Mouse (Mus musculus) c-Kit-positive CD71-negative TER-119-negative erythroid progenitor cells, embryonic 14.5 days (primary cell): ENCODE data around the gene Lpar1.
A peak's percentile ranks its signal among the peaks of the same experiment; 100 is the strongest.

Experiments
- DNase-seq: peaks from one replicate; pipeline ENCODE4 v3.0.0-alpha.2; 2013; ENCODE audit warnings: low read depth

Lpar1 gene

DNA sequence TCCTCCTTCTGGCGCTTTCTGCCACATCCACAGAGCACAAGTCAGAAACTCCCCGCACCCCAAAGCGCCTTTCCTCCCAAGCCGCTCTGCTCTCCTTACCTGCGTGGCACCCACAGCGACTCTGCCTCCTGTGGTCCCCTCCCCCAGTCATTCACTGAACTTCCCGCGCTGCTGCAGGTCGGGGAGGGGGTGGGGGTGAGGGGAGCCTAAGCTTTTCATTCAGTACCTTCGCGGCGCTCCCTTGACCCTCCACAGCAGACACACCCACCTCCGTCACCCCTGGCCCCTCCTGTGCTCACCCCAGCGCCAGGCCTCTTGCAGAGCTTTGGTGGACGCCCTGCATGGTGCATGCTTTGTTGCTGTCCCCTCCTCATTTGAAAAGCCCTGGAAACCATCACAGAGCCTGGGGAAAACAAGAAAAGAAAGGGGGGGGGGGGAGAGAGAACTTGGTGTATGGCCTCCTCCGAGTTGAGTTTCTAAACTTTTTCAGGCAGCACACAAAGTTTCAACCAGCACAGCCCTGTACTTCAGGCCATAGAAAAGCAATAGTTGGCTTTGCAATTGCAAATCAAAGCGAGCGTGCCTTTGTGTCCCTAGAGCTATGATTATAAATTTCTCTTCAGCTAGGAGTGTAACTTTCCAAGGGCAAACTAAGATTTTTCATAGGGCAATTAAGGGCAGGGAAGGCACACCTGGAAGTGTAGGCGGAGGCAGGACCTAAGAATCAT, at the start of gene Lpar1:
Lpar1 (minus strand) TSS at position 268 of the 728 bp plus-strand sequence.
- no peak for DNase-seq

DNA sequence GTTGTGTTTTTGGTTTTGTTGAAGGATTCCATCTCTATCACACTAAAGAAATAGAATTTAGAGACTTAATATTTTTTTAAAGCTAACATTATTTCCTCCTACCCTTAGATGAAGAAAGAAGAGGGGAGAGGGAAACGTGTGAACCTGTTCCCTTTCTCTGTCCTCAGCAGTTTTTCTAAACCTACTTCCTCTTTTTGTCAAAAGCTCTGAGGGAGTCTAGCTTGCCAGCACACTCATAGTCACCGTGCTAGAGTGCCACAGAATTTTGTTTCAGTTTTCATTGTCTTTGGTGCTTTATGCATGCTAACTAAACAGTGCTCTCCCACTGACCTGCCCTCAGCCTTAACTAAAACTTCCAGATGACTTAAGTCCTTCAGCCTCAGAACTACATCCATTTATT, 32.2 kb upstream of the Lpar1 start:
- DNase-seq = peak; percentile 32

DNA sequence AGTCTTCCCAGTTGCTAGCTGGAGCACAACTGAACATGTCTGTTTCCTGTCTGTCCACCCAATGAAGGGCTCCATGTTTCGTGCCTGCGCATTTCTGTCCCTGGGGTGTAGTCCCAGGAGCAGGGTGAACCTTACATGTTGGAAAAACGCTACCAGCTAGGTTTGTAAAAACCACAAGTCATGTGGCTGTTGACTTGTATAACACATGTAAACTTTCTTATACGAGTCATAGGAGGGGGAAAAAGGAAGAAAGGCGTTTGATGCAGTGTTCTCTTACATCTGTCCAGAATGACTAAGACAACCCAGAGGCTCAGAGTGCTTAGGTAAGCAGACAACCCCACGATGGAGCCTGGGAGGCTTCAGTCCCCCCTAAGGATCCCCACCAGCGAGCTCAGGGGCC, 27.5 kb upstream of the Lpar1 start:
- DNase-seq = no peak

DNA sequence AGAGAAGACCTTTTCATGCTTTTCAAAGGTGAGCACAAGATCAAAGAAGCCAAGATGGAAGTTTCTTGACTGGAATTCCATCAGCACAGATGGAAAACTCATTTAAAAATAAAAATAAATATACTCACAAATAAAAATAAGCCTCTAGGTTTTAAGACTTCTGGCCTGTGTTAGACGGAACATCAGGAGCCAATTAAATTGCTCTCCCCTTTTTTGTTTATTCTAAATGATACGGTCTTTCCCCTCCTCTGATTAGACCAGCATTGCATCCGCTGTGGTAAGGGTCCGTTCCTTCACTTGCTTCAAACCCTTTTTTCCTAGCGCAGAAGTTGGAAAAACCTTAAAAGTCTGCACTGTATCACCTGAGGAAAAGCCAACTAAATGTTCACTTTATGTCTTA, 26.8 kb upstream of the Lpar1 start:
- DNase-seq = no peak

DNA sequence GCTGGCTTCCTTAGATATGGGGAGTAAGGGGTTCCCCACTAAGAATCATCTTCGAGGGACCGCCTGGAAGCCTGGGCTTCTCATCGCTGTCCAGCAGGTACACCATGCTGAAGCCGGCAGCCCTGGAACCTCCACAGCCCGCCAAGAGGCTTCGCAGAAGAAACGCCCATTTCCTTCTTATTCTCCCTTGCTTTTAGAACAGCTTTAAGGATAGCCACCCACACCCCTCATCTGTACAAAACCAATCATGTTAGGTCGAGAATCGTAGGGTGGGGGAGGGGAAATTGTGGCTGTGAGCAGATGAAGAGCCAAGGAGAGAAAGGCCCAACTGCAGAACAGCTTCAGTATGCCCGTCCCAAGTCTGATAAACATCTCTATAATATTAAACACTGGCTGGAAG, 26.4 kb upstream of the Lpar1 start:
- no peak for DNase-seq

DNA sequence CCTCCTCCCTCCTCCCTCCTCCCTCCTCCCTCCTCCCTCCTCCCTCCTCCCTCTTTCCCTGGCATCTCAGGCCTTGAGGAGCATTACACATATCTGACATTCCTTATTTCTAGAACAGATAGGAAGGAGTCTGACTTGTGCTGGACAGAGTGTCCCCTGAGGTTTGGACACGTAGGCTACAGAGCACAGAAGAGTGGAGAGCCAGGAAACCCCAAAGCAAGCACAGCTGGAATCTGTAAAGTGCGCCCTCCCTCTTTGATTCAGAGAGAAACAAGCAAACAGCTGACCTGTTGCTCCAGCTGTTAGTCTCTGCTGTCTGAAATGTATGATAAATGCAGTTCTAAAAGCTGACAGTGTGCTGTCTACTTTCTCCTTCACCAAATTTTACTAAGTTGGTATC, 24.8 kb upstream of the Lpar1 start:
- no peak for DNase-seq

DNA sequence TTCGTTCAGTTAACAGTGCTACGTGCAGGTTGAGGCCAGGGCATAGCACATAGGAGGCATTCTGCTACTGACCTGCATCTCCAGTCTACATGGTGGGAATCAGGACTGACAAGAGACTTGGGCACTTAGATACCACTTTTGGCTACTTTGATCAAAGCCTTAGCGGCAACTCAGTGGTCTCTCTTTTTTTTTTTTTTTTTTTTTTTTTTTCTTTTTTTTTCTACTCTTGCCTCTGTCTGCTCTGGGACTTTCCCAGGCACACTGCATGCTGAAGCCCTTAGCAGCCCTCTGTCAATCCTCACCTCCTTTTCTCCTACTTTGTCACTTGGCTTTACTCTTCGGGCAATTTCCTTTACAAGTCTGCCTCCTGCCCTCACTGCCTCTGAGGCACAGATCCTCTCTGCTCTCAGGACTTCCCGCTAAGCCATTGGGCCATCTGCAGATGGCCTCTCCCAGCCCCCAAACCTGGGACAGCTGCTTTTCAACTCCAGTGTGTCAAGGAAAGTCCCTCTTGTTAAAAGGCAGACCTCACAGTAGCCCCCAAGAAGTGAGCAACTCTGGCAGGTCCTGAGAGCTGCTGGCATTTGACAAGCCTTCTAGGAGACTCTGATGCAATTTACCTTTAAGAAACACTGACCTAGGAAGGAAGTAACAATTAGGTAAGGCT, 23.8 kb upstream of the Lpar1 start:
- no peak for DNase-seq

DNA sequence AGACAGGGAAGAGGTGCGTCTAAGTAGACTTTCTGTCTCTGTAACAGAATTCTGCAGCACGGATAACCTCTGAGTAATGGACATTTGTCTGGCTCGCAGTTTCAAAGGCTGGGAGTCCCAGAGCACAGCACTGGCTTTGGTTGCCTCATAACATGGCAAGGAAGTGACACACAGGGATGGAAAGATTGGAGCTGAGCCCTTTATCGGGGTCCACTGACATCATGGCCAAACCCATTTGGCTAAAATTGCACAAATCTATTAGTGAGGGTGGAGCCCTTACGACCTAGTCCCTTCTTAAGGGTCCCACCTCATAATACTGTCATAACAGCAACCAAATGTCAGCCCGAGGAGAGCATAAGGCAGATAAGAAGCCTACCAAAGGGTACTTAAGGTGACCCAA, 22.1 kb upstream of the Lpar1 start:
- no peak for DNase-seq

DNA sequence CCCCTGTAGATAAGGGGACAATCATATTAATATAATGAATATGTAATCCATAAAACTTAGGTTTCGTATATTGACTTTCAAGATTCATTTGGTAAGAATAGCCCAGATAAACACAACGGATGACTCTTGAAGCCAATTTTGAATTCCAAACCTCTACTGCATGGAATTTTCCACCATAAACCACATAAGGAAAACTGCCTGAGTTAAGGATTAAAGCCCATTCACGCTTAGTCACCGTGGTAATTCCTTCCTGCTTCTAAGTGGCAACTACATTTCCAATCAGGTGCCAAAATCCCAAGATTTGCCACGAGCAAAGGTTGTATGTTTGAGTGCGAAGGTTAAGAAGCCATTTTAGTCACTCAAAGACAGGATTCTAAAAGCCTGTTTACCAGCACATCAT, 20.3 kb upstream of the Lpar1 start:
- DNase-seq = no peak

DNA sequence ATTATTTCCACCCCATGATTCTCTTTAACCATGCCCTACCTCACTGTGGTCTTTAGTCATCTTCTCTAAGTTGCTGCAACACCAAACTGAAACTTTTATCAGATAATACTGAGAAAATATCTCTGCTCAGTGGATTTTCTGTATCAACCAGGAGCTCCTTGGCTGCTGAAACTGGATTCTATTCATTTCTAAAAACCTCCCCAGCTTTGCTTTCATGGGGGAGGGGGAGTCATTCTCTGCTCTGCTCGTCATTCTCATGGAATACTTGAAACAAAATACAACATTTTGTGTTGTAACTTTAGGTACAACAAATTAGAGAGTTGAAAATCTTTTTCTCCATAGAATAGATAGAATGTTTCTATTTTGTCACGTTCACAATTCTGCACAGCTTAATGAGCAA, 18.7 kb upstream of the Lpar1 start:
- no peak for DNase-seq

DNA sequence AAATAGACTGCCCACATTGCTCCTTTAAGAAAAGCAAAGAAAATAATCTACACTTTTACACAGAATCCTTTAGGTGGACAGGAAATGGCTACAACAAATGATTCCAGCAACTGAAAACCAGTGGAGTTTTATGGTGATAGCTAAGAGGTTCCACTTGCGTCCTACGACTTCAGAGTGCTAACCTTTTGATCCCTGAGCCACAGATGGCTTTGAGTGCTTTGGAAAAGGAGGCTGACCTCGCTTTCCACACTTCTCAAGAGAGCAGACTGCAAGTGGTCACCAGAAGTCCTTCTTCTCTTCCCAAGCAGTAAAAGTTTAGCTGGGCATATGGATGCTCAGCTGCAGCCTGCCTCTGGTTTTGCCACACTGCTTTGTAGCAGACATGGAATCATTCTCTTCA, 18.0 kb upstream of the Lpar1 start:
- DNase-seq = no peak

DNA sequence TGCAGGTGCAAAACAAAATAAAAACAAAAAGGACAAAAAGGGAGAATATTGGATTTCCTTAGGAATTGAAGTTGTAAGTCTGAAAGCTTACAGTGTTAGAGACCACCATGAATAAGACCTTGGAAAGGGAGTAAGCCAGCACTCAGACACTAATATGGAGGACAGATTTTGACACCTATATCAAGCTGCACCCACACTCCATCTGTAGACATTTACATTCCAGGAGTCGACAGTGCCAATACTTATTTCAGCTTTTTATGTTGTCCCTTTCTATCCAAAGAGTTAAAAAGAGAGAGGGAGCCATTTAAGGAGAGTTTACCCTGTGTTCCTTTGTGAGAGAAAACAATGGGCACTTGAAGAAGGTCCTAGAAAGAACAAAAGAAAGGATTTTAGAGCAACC, 17.5 kb upstream of the Lpar1 start:
- DNase-seq = no peak

DNA sequence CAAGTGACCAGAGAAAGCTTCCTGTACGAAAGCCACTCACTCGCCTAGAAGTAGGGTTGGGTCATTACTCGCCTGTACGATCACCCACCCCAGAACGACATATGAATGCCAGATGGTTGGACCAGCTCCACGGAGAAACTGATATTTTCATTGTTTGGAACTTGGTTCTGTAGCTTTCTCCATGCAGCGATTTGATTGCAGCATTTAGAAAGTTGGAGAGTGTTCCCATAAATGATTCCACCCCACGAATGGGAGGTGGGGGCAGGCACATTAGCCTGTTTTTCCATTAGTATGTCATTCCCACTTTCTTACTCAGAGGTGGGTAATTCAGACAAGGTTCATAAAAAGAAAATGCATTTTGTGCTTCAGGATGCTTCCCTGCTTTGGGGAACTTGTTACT, 14.8 kb upstream of the Lpar1 start:
- no peak for DNase-seq

DNA sequence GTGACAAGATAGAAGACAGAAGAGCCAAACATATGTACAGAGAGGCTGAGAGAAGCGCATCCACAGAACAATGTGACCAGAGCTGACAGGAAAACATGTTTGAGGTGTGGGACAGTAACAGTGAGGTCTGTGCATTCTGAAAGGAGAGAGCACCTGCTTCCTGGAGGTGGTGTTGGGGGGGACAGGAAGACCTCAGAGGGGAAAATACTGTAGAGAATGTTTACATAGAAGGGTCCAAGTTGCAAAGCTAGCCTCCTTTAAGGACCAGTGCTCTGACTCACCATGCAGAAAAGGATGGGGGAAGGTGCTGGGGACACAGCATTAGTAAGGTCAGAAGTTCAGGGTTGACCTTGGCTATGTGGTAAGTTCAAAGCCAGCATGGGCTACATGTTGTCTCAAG, 9.1 kb upstream of the Lpar1 start:
- DNase-seq = no peak

DNA sequence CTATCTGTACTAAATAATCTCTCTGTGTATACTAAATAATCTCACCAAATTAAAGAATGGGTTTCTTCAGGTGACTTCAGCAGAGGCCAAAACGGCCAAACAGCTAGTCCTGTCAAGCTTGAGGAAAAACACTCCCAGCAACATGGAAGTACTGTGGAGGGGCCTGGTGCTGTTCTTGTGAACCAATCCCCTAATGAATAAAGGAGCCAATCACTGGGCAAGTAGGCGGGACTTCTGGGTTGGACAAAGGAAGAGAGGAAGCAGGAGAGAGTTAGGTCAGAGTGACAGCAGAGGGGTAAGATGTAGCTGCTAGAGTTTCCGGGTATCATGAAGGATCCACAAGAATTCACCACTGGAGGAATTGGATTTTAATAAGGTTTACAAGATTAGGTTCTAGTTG, 3.3 kb upstream of the Lpar1 start:
- DNase-seq = no peak

DNA sequence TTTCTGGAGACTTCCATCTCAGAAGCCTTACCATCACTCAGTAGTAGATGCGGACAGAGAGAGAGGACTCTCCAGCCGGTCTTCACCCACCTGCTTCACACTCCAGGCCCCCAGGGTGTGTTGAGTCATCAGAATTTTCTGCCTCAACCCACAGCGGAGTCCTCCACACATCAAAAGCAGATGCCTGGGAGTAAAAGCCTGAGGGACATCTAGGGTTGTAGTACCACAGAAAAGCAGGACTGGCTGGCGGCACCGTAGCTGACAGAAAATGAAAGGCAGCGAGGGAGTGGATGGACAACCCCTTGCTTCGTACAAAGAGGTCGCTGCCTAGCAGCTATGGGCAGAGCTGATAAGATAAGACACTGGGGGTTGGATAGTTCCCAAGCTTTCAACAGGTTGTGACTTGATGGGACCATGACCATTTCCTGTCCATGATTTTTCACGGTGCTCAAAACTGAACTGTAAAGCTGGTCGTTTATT, 701 bp upstream of the Lpar1 start:
- no peak for DNase-seq

DNA sequence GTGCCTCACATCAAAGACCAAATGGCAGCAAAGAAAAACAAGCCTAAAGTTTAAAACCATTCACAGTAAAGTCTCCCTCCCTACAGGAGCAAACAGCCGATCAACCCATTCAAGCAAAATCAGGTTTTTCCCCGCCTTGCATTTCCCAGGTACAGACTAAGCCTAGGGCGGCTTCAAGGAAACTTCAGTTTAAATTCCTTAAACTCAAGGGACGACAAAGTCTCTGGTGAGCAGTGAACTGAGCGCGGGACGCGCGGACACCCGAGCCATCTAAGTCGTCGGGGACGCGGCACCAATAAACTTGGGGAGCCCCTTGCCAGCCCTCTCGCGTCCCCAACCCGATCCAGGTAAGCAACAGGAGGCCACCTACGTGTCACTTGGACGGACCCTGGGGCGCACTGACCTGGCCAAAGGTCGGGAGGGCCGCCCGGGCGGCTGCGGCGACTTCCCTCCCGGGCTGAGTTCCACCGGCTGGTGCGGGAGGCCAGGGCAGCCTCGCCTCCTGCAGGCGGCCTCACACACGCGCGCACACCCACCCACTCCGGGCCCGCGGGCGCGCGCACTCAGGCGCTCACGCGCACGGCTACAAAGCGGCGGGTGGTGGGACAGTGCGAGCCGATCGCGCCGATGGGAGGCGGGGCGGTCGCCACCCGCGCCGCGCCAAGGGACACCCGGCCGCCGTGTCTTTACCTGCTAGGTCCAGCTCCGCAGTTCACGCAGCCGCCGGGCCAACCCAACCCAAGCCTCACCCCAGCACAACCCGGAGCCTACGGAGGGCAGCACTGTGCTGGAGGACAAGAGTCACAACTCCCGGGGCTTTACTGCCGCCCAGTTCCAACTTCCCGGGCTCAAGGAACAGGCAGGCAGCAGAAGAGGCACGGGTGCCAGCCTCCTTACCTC, 717 bp downstream of the Lpar1 start:
- DNase-seq = peak; percentile 50

DNA sequence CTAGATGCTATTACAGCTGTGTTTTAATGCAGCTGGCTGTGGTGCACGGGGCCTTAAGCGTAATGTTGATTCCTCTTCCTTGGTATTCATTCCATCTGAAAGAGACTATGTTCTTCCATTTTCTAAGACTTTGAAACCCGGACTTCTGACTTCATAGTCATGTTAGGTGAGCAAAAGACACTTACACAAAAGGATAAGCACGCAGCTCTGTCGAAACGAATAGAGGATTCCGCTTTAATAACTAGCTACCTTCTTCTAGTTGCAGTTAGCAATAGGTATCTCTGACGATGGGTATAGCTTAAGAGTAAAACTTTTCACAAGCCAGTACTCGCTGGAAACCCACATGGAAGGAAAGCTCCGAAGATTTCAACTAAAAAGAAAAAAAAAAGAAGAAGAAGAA, 1.5 kb downstream of the Lpar1 start:
- DNase-seq = no peak

DNA sequence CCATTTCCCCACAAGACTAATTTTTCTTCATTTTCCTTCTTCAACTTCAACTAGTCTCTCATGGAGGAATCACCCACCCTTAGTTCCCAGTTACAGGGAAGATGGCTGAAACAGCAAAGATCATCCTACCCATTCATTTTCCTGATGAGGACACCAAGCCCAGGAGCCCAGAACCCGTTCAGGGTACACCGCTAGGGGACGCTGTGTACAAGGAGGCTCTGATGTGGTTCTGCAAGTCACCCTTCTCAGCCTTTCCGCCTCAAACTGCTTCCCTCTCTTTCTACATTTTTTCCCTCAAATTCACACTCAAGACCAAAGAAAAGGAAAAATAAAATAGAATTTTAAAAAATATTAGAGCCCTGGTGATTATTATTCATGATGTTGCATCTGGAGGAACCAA, 1.9 kb downstream of the Lpar1 start:
- peak; percentile 67 for DNase-seq

DNA sequence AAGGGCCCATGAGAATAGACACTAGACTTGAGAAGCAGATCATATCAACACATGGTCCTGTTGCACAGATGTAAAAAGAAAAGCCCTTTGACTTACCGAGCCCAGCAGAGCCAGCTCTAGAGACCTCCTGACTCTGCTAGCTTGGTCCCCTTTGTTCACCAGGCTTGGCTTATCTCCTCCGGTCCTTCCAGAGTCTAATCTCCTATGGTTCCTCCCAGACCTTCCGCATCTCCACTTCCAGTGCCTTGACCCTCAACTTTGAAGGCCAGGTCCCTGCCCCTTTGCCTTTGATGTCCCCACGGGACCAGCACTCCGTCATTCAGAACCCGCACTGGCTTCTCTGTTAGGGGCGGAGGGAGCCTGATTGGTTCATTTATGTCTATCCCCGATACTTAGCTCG, 6.0 kb downstream of the Lpar1 start:
- DNase-seq = no peak

DNA sequence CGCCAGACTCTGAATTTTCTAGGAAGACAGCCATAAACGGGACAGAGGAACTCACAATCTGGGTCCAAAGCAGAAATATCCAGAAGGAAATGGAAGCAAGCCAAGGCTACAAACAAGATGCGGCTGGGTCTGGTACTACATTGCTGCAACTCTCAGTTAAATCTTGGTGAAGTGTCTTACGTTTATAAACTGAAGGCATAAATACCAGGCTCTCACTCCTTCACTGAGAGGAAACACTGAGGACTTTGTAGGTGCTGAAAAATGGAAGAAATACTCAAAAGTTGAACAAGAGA, 6.5 kb downstream of the Lpar1 start:
- DNase-seq = no peak

DNA sequence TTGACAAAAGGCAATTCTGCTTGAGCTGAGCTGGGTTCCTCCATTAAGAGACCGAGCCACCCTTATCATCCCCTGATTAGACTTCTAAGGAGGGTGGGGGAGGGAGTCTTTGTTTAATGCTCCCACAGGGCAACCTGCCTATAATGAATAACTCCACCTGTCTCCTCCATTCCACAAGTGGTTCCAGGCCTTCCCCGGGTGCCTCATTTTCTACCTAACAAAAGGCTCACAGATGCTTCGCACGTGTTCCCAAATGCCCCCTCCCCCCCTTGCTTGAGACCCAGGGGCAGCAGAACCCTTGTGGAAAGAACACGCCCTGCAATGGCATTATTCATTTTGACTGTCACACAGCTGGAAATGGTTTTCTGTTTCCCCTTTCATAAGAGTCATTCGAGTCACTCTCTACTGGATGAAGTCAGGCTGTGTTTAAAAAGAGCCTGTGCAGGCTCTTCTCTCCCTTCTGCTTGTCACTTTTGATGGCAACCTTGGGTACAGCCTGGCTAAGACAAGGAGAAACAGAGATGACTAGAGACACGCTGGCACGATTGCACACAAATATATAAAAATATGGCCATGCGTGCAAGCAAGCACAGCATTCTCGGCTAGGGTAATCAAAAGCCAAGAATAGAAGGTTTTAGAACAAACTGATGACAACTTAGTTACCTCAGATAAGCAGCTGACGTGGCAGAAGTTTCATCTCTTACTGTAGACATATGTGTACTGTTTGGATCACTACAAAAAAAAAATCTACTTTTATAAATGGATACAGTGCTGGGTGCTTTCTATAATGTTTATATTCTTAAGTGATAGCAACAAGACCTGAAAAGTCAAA, 7.0 kb downstream of the Lpar1 start:
- DNase-seq = no peak
